Mouse (Mus musculus): ENCODE data around the gene Gatb. TPM values are rescaled to one million over a fixed set of nuclear protein-coding genes. Genes with fewer than 3 reads are reported as not detected.

Gatb gene
- polyA plus RNA-seq, 1 experiment = 7.9 TPM

DNA sequence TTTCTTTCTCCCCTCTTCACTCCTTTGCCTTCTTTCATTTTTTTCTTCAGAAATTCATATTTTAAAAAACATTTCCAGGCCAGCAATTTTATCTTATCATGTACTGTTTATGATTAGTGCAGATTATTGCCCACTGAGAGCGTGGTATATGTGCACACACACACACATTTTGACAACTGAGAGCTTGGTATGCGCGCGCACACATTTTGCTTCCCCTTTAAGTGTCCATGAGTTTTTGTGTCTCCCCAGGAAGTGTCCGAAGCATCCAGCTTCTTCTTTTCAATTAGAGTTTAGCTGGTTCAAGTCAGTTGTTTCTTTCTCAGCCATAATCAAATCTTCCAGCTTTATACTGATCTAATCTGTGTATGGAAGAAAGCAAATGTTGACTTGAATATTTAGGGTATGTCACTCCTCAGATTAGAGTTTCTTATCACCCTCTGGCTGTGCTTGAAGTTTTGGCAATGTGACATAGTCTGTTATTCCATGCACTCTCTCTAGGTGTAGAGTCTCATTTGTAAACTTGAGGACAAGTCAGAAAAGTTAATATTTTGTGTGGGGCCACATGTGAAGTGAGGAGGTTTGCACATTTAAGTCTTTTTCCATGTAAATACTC lies 18.8 kb downstream of the Gatb start:
- no peak for DNase-seq (ENCODE audit: low spot score)

DNA sequence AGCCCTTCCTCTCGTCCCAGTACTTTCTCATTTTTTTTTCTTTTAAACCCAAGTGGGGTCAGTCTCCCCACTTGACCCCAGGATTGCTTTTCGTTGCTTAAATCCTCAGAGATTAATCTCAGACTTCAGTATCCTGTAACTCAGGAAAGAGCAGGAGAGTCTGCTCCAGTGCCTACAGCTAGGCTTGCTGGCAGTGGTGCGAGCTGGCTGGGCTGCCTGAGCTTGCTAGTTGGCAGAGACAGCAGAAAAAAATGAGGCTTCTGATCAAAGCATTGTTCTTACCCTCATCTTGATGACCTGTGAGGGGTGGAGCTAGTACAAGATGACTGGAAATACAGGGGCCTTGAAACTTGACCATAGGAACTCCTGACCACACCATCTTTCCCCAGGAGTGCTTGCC lies 20.5 kb downstream of the Gatb start:
- no peak for DNase-seq (ENCODE audit: low spot score)

DNA sequence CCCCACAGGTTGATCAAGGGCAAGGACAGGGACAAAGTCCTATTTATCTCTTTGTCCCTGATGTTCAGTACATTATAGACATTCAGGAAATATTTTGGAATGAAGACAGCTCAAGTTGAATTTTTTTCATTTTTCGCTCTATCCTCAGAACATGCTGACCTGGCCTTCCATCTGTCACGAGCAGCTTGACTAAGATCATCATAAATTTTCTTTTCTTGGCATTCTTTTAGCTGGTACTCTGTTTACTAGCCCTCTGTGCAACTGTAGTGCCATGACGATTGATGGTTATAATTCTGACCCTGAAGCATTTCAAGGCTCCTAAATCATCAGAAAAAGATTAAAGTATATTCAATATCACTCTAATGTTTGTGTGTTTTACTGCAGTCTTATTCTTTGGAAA lies 25.6 kb downstream of the Gatb start:
- no peak for DNase-seq (ENCODE audit: low spot score)

GRCm38 (mm10) chr3:85601841-85602305 lies 28.0 kb downstream of the Gatb start:
- no peak for DNase-seq (ENCODE audit: low spot score)

GRCm38 (mm10) chr3:85603811-85604210 lies 29.9 kb downstream of the Gatb start:
- DNase-seq (ENCODE audit: low spot score) = no peak

DNA sequence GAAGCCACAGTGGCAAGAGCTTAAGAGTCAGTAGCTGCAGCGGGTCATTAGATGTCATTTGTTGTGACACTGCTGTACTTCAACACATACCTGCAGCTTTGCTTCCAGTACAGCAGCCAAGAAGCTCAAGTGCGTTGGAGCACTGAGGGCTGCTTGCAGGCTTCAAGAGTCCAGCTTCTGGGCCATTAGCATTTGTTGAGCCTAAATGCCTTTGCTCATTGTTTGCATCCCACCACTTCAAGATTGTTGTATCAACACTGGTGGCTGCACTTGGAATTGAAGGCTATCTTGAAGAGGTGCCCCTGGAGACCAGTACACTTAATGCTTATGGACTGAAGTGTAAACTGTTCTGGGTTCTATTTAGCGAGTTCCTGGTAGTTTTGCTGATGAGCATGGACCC lies 33.0 kb downstream of the Gatb start:
- no peak for DNase-seq (ENCODE audit: low spot score)

DNA sequence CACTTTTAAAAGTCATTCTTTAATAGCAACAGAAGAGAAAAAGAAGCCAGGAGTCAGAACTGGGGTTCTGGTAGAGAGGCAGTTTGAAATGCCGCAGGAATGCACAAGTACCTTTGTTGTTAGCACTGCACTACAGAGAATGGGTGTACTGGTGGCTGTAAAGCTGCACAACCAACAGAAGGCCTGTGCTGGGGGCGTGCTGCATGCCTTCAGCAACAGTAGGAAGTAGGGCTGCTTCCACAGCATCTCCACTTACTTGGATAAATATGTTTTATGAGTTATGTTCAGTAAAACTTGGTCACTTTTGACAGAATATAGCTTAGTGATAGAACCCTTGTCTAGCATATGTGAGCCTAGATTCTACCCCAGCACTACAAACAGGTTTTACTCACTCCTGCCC lies 33.8 kb downstream of the Gatb start:
- no peak for DNase-seq (ENCODE audit: low spot score)

GRCm38 (mm10) chr3:85616389-85616788 lies 42.5 kb downstream of the Gatb start:
- no peak for DNase-seq (ENCODE audit: low spot score)

DNA sequence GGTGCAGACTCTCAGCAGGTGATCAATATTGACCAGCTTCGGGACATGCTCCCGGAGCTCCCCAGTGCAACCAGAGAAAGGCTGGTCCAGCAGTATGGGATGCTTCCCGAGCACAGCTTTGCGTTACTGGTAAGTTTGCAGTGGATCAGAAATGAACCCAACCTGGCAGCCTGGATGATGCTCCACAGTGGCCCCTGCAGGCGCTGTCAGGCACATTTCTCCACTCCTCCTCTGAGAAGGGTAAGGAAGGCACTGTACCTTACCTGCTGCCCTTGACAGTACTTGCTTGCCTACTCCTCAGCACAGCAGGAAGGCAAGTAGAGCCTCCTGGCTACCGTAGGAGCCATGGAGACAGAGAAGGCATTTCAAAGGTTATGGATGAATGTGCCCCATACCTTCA lies 45.0 kb downstream of the Gatb start:
- DNase-seq (ENCODE audit: low spot score) = no peak

DNA sequence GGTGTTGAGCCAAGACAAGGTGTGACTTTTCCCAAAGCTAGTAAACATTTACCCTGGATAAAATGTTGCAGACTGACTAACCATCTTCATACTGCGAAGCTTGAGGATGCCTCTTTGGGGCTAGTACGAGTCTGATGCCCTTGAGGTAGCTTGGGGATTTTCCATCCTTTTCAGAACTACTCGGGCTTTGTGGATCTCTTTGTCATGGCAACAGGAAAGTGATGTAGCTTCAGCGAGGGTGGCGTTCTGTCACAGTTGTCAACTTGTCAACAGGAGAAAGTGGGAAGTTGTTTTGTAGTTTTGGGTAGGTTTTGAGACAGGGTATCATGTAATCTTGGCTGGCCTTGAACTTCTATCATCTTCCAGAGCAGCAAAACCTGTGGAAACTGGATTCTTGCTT lies 45.4 kb downstream of the Gatb start:
- DNase-seq (ENCODE audit: low spot score) = no peak

GRCm38 (mm10) chr3:85619751-85620150 lies 45.8 kb downstream of the Gatb start:
- DNase-seq (ENCODE audit: low spot score) = no peak

DNA sequence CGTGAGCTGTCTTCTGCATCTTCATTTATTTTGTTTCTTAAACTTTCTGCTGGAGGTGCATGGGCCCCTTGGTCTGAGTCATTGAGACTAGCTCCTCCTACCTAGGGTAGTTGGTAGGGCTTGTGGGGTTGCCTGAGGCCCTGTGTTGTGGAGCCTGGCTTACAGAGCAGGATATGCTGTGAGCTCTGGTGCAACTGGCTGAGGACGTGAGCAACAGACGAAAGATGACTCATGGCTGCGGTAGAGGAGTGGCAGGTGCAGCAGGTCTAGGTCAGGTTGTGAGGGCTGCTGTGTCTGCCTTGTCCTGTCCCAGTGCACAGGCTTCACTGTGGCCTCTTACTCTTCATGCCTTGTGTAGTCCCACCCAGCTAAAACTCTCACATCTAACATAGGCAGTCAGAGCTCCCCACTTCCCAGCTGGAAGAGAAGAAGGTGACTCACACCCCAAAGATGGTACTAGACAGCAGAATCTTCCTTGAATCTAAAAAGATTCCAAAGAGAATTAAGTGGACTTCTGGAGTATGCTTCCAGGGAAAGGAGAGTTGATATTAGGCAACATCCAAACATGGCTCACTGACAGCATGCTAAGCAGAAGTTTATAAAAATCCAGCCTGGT lies 56.1 kb downstream of the Gatb start:
- no peak for DNase-seq (ENCODE audit: low spot score)

DNA sequence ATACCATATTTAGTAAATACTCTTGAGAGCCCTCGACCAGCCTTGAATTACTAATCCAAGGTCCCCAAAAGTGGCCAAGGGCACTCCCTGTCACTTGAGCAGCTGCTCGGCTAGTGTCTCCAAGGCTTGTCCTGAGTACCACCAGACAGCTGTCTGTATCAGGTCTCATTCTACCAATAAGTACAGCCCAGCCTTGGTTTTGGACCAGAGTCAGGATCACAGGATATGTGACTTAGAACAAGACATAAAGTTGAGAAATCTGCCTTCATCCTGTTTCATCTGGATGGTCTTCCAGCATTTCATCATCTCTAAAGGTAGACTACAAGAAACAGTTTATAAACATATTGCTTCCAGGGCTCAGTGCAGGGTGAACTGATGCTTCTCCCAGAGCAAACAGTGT lies 59.8 kb downstream of the Gatb start:
- no peak for DNase-seq (ENCODE audit: low spot score)

- DNase-seq (ENCODE audit: low spot score) = no peak
These were observed 60.6 kb downstream of the Gatb start for GRCm38 (mm10) chr3:85634389-85635125.

GRCm38 (mm10) chr3:85635126-85635419 lies 61.2 kb downstream of the Gatb start:
- DNase-seq (ENCODE audit: low spot score) = no peak

DNA sequence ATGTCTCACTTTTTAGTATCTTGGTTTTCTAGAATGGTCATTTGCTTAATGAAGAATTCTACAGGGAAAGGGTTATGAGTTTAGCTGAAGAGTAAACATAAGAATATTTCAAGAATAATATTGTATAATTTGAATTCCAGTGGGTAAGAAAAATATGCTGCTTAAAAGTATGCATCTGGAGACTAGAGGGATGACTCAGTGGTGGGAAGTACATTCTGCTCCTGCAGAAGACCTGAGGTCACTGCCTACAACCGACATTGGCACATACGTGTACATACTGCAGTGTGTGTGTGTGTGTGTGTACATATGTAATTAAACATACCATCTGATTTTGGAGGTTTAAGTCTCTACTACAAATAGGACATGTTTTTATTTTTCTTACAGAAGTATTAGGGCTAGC lies 61.7 kb downstream of the Gatb start:
- no peak for DNase-seq (ENCODE audit: low spot score)

DNA sequence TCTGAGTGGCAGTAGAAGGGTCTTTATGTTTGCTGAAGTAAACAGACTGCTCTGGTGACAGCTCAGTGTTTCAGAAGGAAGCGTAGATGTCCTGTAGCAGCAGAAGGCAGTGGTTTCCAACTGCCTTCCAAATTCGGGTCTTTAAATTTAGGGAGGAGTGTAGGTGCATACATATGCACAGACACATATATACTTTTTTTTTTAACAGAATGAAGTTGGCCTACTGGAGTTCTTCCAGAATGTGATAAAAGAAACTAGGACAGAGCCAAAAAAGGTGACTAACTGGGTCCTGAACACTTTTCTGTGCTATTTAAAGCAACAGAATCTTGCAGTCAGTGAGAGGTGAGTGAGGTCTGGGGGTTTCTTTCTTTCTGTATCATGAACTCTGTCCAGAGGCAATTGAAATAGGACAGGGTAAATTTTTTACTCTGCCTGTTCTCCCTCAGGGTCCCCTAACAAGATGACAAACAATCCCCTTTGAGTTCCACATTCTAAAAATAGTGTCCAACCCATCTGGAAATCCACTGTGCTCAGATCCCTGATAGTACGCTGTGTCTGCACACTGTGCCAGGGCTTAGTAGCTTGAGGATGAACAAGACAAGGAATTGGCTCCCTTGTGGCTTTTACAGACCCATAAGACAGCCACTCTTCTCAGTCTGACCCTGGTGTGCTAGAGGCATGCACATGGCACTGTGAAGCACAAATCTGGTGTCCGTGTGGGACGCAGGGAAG lies 63.0 kb downstream of the Gatb start:
- no peak for DNase-seq (ENCODE audit: low spot score)

- DNase-seq (ENCODE audit: low spot score) = no peak
These were observed 67.8 kb downstream of the Gatb start for GRCm38 (mm10) chr3:85641751-85642150.

- DNase-seq (ENCODE audit: low spot score) = no peak
These were observed 70.9 kb downstream of the Gatb start for GRCm38 (mm10) chr3:85644814-85645213.

DNA sequence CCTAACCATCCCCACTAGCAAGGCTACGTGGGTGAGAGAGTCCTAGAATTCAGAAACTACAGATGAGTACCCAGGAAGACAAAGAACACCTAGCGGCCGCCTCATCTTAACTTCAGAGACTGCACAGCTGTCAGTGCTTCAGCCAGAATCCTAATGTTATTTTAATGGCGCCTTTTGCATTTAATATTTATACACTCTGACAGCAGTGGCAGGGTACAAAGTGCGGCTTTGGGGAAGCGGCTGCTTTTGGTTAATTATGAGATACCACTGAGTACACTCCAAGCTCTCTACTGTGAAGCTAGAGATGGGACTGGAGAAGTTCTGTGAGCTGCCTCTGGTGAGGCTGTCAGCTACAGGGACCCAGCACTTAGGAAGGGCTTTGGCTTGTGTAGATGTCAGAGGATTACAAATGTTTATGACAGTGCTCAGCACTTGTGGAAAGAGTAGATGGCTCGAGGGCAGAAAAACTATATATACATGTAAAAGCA lies 71.6 kb downstream of the Gatb start:
- no peak for DNase-seq (ENCODE audit: low spot score)

- no peak for DNase-seq (ENCODE audit: low spot score)
These were observed 75.3 kb downstream of the Gatb start for GRCm38 (mm10) chr3:85649176-85649575.

Measured in urinary bladder, adult 2 months (tissue).